7 mouse cellular contexts compared by ENCODE assay signal in the genomic region with DNA sequence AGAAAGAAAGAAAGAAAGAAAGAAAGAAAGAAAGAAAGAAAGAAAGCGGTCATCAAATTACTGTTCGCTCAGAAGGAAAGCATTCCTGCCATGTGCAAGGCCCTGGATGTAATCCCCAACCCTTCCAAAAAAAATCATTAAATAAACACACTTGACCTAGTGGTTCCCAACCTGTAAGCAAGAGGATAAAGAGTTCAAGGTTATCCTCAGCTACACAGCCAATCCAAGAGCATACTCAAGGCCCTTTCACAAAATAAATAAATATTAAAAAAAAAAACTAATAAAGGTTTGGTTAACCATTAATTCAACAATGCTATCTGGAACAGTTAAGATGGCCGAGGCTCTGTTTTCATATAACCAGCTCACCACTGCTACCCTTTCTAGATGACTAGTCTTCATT. TPM values are rescaled to one million over a fixed set of nuclear protein-coding genes. Genes with fewer than 3 reads are reported as not detected.
A peak's percentile ranks its signal among the peaks of the same experiment; 100 is the strongest.
DNase-seq lines count a peak whose midpoint lies in the region; ATAC-seq and TF ChIP-seq lines count a peak whose summit lies in the region.

No protein-coding gene starts in this region.

- H3K27ac ChIP-seq in lung, postnatal 0 days (ENCODE audit: low read length), result peak overlapping the region; percentile 47; the same call in 1 of the 2 replicates
- peak overlapping the region; percentile 98 for H3K27ac ChIP-seq in forebrain, embryonic 15.5 days (replicated peaks)
- H3K27ac ChIP-seq in limb, embryonic 15.5 days, result no peak overlapping the region
- H3K27ac ChIP-seq in stomach, embryonic 15.5 days, result peak overlapping the region; percentile 94

- WGBS in lung, postnatal 0 days, result 53% methylated on average over 3 of the region's 3 CpGs
- 59% methylated on average over 3 of the region's 3 CpGs for WGBS in lung, adult 2 months
- WGBS in forebrain, embryonic 15.5 days, result 67% methylated on average over 3 of the region's 3 CpGs
- WGBS in limb, embryonic 15.5 days, result 74% methylated on average over 3 of the region's 3 CpGs
- 62% methylated on average over 3 of the region's 3 CpGs for WGBS in stomach, embryonic 15.5 days

- H3K4me1 ChIP-seq in lung, postnatal 0 days (ENCODE audit: insufficient read depth, low read depth, low read length), result peaks cover 4% of the 10 kb centered on the region
- H3K4me1 ChIP-seq in lung, adult 2 months (ENCODE audit: control insufficient read depth, insufficient read depth, low read length), result 0 out of 2 replicates have a peak, but pooled peaks cover 4% of the 10 kb centered on the region
- peaks cover 27% of the 10 kb centered on the region for H3K4me1 ChIP-seq in forebrain, embryonic 15.5 days
- peaks cover 22% of the 10 kb centered on the region for H3K4me1 ChIP-seq in limb, embryonic 15.5 days
- peaks cover 15% of the 10 kb centered on the region; the same call in 1 of the 2 replicates for H3K4me1 ChIP-seq in stomach, embryonic 15.5 days

- ATAC-seq in lung, postnatal 0 days, result no peak
- no peak for ATAC-seq in forebrain, embryonic 15.5 days (replicated peaks)
- ATAC-seq in limb, embryonic 15.5 days (ENCODE audit: insufficient number of reproducible peaks, low FRiP score, low TSS enrichment, low read depth), result no peak
- no peak for ATAC-seq in stomach, embryonic 15.5 days (ENCODE audit: insufficient read depth, low FRiP score, low read depth)

- TF ChIP-seq CTCF in lung, postnatal 0 days (IDR thresholded peaks at IDR 0.05), result no peak
- TF ChIP-seq CTCF in lung, adult 2 months (IDR thresholded peaks at IDR 0.05; ENCODE audit: insufficient read depth, low read length), result no peak

- DNase-seq in lung, postnatal 0 days (ENCODE audit: low spot score), result peak; percentile 25
- no peak for DNase-seq in lung, adult 2 months
- no peak for DNase-seq in adrenal gland, adult 8-10 months
- DNase-seq in c-Kit-positive CD71-positive TER-119-positive erythroid progenitor cells, embryonic 14.5 days (ENCODE audit: low spot score), result no peak

- peak overlapping the region; percentile 98; the same call in 1 of the 2 replicates for H3K4me2 ChIP-seq in lung, postnatal 0 days (replicated peaks; ENCODE audit: low read depth, low read length)
- peak overlapping the region; percentile 84 for H3K4me2 ChIP-seq in forebrain, embryonic 15.5 days (replicated peaks)
- peak overlapping the region; percentile 99 for H3K4me2 ChIP-seq in limb, embryonic 15.5 days
- peak overlapping the region; percentile 96 for H3K4me2 ChIP-seq in stomach, embryonic 15.5 days

- no peak overlapping the region for H3K4me3 ChIP-seq in lung, postnatal 0 days (ENCODE audit: low read depth, low read length)
- no peak overlapping the region for H3K4me3 ChIP-seq in lung, adult 2 months (replicated peaks; ENCODE audit: extremely low read depth, low read depth, low read length)
- peak overlapping the region; percentile 72 for H3K4me3 ChIP-seq in forebrain, embryonic 15.5 days
- H3K4me3 ChIP-seq in limb, embryonic 15.5 days, result peak overlapping the region; percentile 65
- peak overlapping the region; percentile 70; the same call in 1 of the 2 replicates for H3K4me3 ChIP-seq in stomach, embryonic 15.5 days (replicated peaks)

- H3K9ac ChIP-seq in lung, postnatal 0 days (replicated peaks; ENCODE audit: low read depth), result no peak overlapping the region
- H3K9ac ChIP-seq in forebrain, embryonic 15.5 days (replicated peaks), result peak overlapping the region; percentile 74
- no peak overlapping the region for H3K9ac ChIP-seq in limb, embryonic 15.5 days
- H3K9ac ChIP-seq in stomach, embryonic 15.5 days, result no peak overlapping the region

- 0 out of 2 replicates have a peak, but pooled peaks cover 5% of the 10 kb centered on the region for H3K27me3 ChIP-seq in lung, postnatal 0 days (replicated peaks; ENCODE audit: insufficient read depth, low read length)
- H3K27me3 ChIP-seq in forebrain, embryonic 15.5 days, result no peaks in the 10 kb centered on the region
- H3K27me3 ChIP-seq in limb, embryonic 15.5 days, result peaks cover 35% of the 10 kb centered on the region
- 0 out of 2 replicates have a peak, but pooled peaks cover 4% of the 10 kb centered on the region for H3K27me3 ChIP-seq in stomach, embryonic 15.5 days (replicated peaks)

- no peaks in the 10 kb centered on the region for H3K9me3 ChIP-seq in lung, postnatal 0 days (ENCODE audit: low read length)
- no peaks in the 10 kb centered on the region for H3K9me3 ChIP-seq in forebrain, embryonic 15.5 days
- H3K9me3 ChIP-seq in limb, embryonic 15.5 days, result no peaks in the 10 kb centered on the region
- H3K9me3 ChIP-seq in stomach, embryonic 15.5 days, result no peaks in the 10 kb centered on the region

- no peak for TF ChIP-seq EP300 in lung, postnatal 0 days (IDR thresholded peaks at IDR 0.05)

- no peaks in the 10 kb centered on the region for H3K36me3 ChIP-seq in lung, postnatal 0 days (ENCODE audit: insufficient read depth, low read length)
- H3K36me3 ChIP-seq in forebrain, embryonic 15.5 days, result no peaks in the 10 kb centered on the region
- H3K36me3 ChIP-seq in limb, embryonic 15.5 days, result no peaks in the 10 kb centered on the region
- no peaks in the 10 kb centered on the region for H3K36me3 ChIP-seq in stomach, embryonic 15.5 days

- no peak for TF ChIP-seq POLR2A in lung, adult 2 months (IDR thresholded peaks at IDR 0.05; ENCODE audit: borderline replicate concordance, extremely low read depth, low read depth, low read length)

RNA-seq across cellular contexts. Expression of gene Frat1, which starts 0.8 kb away (rescaled TPM):
- polyA plus RNA-seq in lung, postnatal 0 days (2015; fragmentation: Nextera tagmentation; extraction: Ambion mirVana), result 12.8 and 14.1 TPM in 2 replicates
- polyA plus RNA-seq in lung, adult 2 months (2012; rRNA removed), result 3.6 and 4.7 TPM in 2 replicates
- polyA plus RNA-seq in forebrain, embryonic 15.5 days (2015; fragmentation: Nextera tagmentation; extraction: Ambion mirVana), result 34.7 and 35.1 TPM in 2 replicates
- polyA plus RNA-seq in limb, embryonic 15.5 days (2015; fragmentation: Nextera tagmentation; extraction: Ambion mirVana), result 3.8 and 4.0 TPM in 2 replicates
- polyA plus RNA-seq in stomach, embryonic 15.5 days (2015; fragmentation: Nextera tagmentation; extraction: Ambion mirVana), result 12.3 and 14.1 TPM in 2 replicates
- total RNA-seq in adrenal gland, adult 8-10 months (2022), result 1 to 10 TPM; 7.5 to 9.2 (median 8.8) TPM

RNA-seq across cellular contexts. Expression of gene Frat2, which starts 19.0 kb away (rescaled TPM):
- 4.6 and 5.9 TPM in 2 replicates for polyA plus RNA-seq in lung, postnatal 0 days (2015; fragmentation: Nextera tagmentation; extraction: Ambion mirVana)
- 3.3 and 4.3 TPM in 2 replicates for polyA plus RNA-seq in lung, adult 2 months (2012; rRNA removed)
- polyA plus RNA-seq in forebrain, embryonic 15.5 days (2015; fragmentation: Nextera tagmentation; extraction: Ambion mirVana), result 16.9 and 17.9 TPM in 2 replicates
- polyA plus RNA-seq in limb, embryonic 15.5 days (2015; fragmentation: Nextera tagmentation; extraction: Ambion mirVana), result 2.1 and 2.2 TPM in 2 replicates
- 6.9 and 9.0 TPM in 2 replicates for polyA plus RNA-seq in stomach, embryonic 15.5 days (2015; fragmentation: Nextera tagmentation; extraction: Ambion mirVana)
- 1 to 10 TPM; 1.8 to 4.4 (median 3.8) TPM for total RNA-seq in adrenal gland, adult 8-10 months (2022)

RNA-seq across cellular contexts. Expression of gene Arhgap19, which starts 27.1 kb away (rescaled TPM):
- polyA plus RNA-seq in lung, postnatal 0 days (2015; fragmentation: Nextera tagmentation; extraction: Ambion mirVana), result 2.1 and 2.8 TPM in 2 replicates
- polyA plus RNA-seq in lung, adult 2 months (2012; rRNA removed), result 1.3 and 2.2 TPM in 2 replicates
- 10.6 and 11.2 TPM in 2 replicates for polyA plus RNA-seq in forebrain, embryonic 15.5 days (2015; fragmentation: Nextera tagmentation; extraction: Ambion mirVana)
- polyA plus RNA-seq in limb, embryonic 15.5 days (2015; fragmentation: Nextera tagmentation; extraction: Ambion mirVana), result 16.2 and 17.2 TPM in 2 replicates
- polyA plus RNA-seq in stomach, embryonic 15.5 days (2015; fragmentation: Nextera tagmentation; extraction: Ambion mirVana), result 19.1 and 20.8 TPM in 2 replicates
- total RNA-seq in adrenal gland, adult 8-10 months (2022), result 1 to 10 TPM; 4.5 to 8.6 (median 7.2) TPM

Comparison
In these comparisons a context has a peak if more than half of its experiments do, and no peak if none do; other contexts are left out.
1. H3K4me3 ChIP-seq: peak in forebrain, embryonic 15.5 days (single experiment), limb, embryonic 15.5 days (single experiment) and stomach, embryonic 15.5 days (single experiment); none in lung, postnatal 0 days (single experiment) and lung, adult 2 months (single experiment).
2. Peak in every context shown above with its lines, with median percentiles within 50 percentile points of each other: H3K4me2 ChIP-seq.